Mouse (Mus musculus): ENCODE measurements around the gene Tspan5.

Gene Tspan5

GRCm38 (mm10) chr3:138770650-138771331 is 28.8 kb downstream of the Tspan5 start:
- in situ Hi-C loops (cut with MboI; ENCODE audit: low sequenced_read_pairs) = no loop called here

GRCm38 (mm10) chr3:138771549-138772333 is 29.7 kb downstream of the Tspan5 start:
- in situ Hi-C loops (cut with MboI; ENCODE audit: low sequenced_read_pairs) = no loop called here

- in situ Hi-C loops (cut with MboI; ENCODE audit: low sequenced_read_pairs) = no loop called here
Measured at GRCm38 (mm10) chr3:138773871-138774606, 32.0 kb downstream of the Tspan5 start.

- in situ Hi-C loops (cut with MboI; ENCODE audit: low sequenced_read_pairs) = no loop called here
Measured at GRCm38 (mm10) chr3:138774607-138774943, 32.6 kb downstream of the Tspan5 start.

GRCm38 (mm10) chr3:138775926-138776715 is 34.1 kb downstream of the Tspan5 start:
- in situ Hi-C loops (cut with MboI; ENCODE audit: low sequenced_read_pairs) = no loop called here

GRCm38 (mm10) chr3:138781492-138781891 is 39.5 kb downstream of the Tspan5 start:
- in situ Hi-C loops (cut with MboI; ENCODE audit: low sequenced_read_pairs) = no loop called here

GRCm38 (mm10) chr3:138783859-138784640 is 42.1 kb downstream of the Tspan5 start:
- in situ Hi-C loops (cut with MboI; ENCODE audit: low sequenced_read_pairs) = no loop called here

GRCm38 (mm10) chr3:138784641-138785025 is 42.6 kb downstream of the Tspan5 start:
- in situ Hi-C loops (cut with MboI; ENCODE audit: low sequenced_read_pairs) = no loop called here

- in situ Hi-C loops (cut with MboI; ENCODE audit: low sequenced_read_pairs) = no loop called here
Measured at GRCm38 (mm10) chr3:138787758-138788488, 45.9 kb downstream of the Tspan5 start.

- in situ Hi-C loops (cut with MboI; ENCODE audit: low sequenced_read_pairs) = no loop called here
Measured at GRCm38 (mm10) chr3:138788489-138788850, 46.5 kb downstream of the Tspan5 start.

GRCm38 (mm10) chr3:138789275-138789674 is 47.3 kb downstream of the Tspan5 start:
- in situ Hi-C loops (cut with MboI; ENCODE audit: low sequenced_read_pairs) = no loop called here

GRCm38 (mm10) chr3:138794533-138794932 is 52.5 kb downstream of the Tspan5 start:
- in situ Hi-C loops (cut with MboI; ENCODE audit: low sequenced_read_pairs) = no loop called here

GRCm38 (mm10) chr3:138795951-138796350 is 54.0 kb downstream of the Tspan5 start:
- in situ Hi-C loops (cut with MboI; ENCODE audit: low sequenced_read_pairs) = no loop called here

GRCm38 (mm10) chr3:138796583-138796982 is 54.6 kb downstream of the Tspan5 start:
- in situ Hi-C loops (cut with MboI; ENCODE audit: low sequenced_read_pairs) = no loop called here

GRCm38 (mm10) chr3:138800664-138801411 is 58.8 kb downstream of the Tspan5 start:
- in situ Hi-C loops (cut with MboI; ENCODE audit: low sequenced_read_pairs) = no loop called here

- in situ Hi-C loops (cut with MboI; ENCODE audit: low sequenced_read_pairs) = no loop called here
Measured at GRCm38 (mm10) chr3:138801661-138802060, 59.7 kb downstream of the Tspan5 start.

GRCm38 (mm10) chr3:138802722-138803443 is 60.9 kb downstream of the Tspan5 start:
- in situ Hi-C loops (cut with MboI; ENCODE audit: low sequenced_read_pairs) = no loop called here

GRCm38 (mm10) chr3:138803444-138804085 is 61.6 kb downstream of the Tspan5 start:
- in situ Hi-C loops (cut with MboI; ENCODE audit: low sequenced_read_pairs) = no loop called here

All from CH12F3 (cell line).